17 mouse cellular contexts compared by ENCODE assay signal in genomic region chr5:130520527-130520926, GRCm38 (mm10).
DNase-seq lines count a peak whose midpoint lies in the region; ATAC-seq and TF ChIP-seq lines count a peak whose summit lies in the region.
"Had no signal": no experiment of that assay in that cellular context is flagged by ENCODE, and none has a peak within 500 bp of the region (broad histone marks: within the 10 kb centered on the region; RNA-seq: fewer than 3 reads in every experiment).

No protein-coding gene starts in this region.

- no peak overlapping the region for H3K9ac ChIP-seq in intestine, postnatal 0 days (ENCODE audit: low read depth, low read length)
- H3K9ac ChIP-seq in intestine, embryonic 16.5 days (ENCODE audit: low read depth, low read length) = no peak overlapping the region
- no peak overlapping the region for H3K9ac ChIP-seq in midbrain, embryonic 11.5 days (ENCODE audit: low read length)
- H3K9ac ChIP-seq in midbrain, embryonic 16.5 days (ENCODE audit: low read depth, low read length) = no peak overlapping the region
- H3K9ac ChIP-seq in midbrain, embryonic 15.5 days = no peak overlapping the region
- H3K9ac ChIP-seq: limb, embryonic 15.5 days had no signal

- H3K36me3 ChIP-seq in intestine, postnatal 0 days (ENCODE audit: control insufficient read depth, insufficient read depth) = no peaks in the 10 kb centered on the region
- no peaks in the 10 kb centered on the region for H3K36me3 ChIP-seq in intestine, embryonic 16.5 days (ENCODE audit: control insufficient read depth, insufficient read depth, low read length)
- H3K36me3 ChIP-seq in midbrain, embryonic 11.5 days (ENCODE audit: control insufficient read depth, insufficient read depth, low read length) = no peaks in the 10 kb centered on the region
- no peaks in the 10 kb centered on the region for H3K36me3 ChIP-seq in midbrain, embryonic 16.5 days (ENCODE audit: control insufficient read depth, insufficient read depth, low read length)
- no peaks in the 10 kb centered on the region for H3K36me3 ChIP-seq in midbrain, embryonic 15.5 days (replicated peaks)
- H3K36me3 ChIP-seq: heart, embryonic 10.5 days; hindbrain, embryonic 10.5 days; limb, embryonic 15.5 days had no signal

- no peak overlapping the region for H3K4me2 ChIP-seq in intestine, postnatal 0 days (replicated peaks; ENCODE audit: low read depth)
- H3K4me2 ChIP-seq in intestine, embryonic 16.5 days (ENCODE audit: low read depth, low read length) = no peak overlapping the region
- no peak overlapping the region for H3K4me2 ChIP-seq in midbrain, embryonic 11.5 days
- no peak overlapping the region for H3K4me2 ChIP-seq in midbrain, embryonic 16.5 days (ENCODE audit: low read length)
- no peak overlapping the region for H3K4me2 ChIP-seq in midbrain, embryonic 15.5 days
- H3K4me2 ChIP-seq: limb, embryonic 15.5 days had no signal

- H3K27ac ChIP-seq in intestine, postnatal 0 days (ENCODE audit: low read depth, low read length) = no peak overlapping the region
- no peak overlapping the region for H3K27ac ChIP-seq in intestine, embryonic 16.5 days (ENCODE audit: low read length)
- H3K27ac ChIP-seq in midbrain, embryonic 11.5 days (ENCODE audit: low read depth, low read length) = no peak overlapping the region
- no peak overlapping the region for H3K27ac ChIP-seq in midbrain, embryonic 16.5 days (ENCODE audit: low read length)
- H3K27ac ChIP-seq in midbrain, embryonic 15.5 days = no peak overlapping the region
- H3K27ac ChIP-seq: heart, embryonic 10.5 days; hindbrain, embryonic 10.5 days; limb, embryonic 15.5 days had no signal

- no peaks in the 10 kb centered on the region for H3K4me1 ChIP-seq in intestine, postnatal 0 days (replicated peaks; ENCODE audit: control insufficient read depth, insufficient read depth, low read length)
- H3K4me1 ChIP-seq in intestine, embryonic 16.5 days (ENCODE audit: control insufficient read depth, insufficient read depth, low read length) = no peaks in the 10 kb centered on the region
- H3K4me1 ChIP-seq in midbrain, embryonic 11.5 days (ENCODE audit: control insufficient read depth, insufficient read depth, low read length) = no peaks in the 10 kb centered on the region
- H3K4me1 ChIP-seq in midbrain, embryonic 16.5 days (ENCODE audit: control insufficient read depth, insufficient read depth, low read length) = no peaks in the 10 kb centered on the region
- no peaks in the 10 kb centered on the region for H3K4me1 ChIP-seq in midbrain, embryonic 15.5 days
- H3K4me1 ChIP-seq: heart, embryonic 10.5 days; hindbrain, embryonic 10.5 days; limb, embryonic 15.5 days had no signal

- no peak for ATAC-seq in intestine, postnatal 0 days
- no peak for ATAC-seq in intestine, embryonic 16.5 days
- ATAC-seq in midbrain, embryonic 11.5 days (ENCODE audit: low FRiP score) = no peak
- ATAC-seq in midbrain, embryonic 16.5 days = no peak
- no peak for ATAC-seq in midbrain, embryonic 15.5 days (replicated peaks)
- ATAC-seq: forebrain, embryonic 14.5 days had no signal

- no peaks in the 10 kb centered on the region for H3K9me3 ChIP-seq in intestine, postnatal 0 days (ENCODE audit: control insufficient read depth)
- H3K9me3 ChIP-seq in intestine, embryonic 16.5 days (ENCODE audit: control insufficient read depth, low read length) = no peaks in the 10 kb centered on the region
- H3K9me3 ChIP-seq in midbrain, embryonic 11.5 days (ENCODE audit: control insufficient read depth, low read length) = no peaks in the 10 kb centered on the region
- H3K9me3 ChIP-seq in midbrain, embryonic 16.5 days (replicated peaks; ENCODE audit: control insufficient read depth, low read length, poor library complexity, severe bottlenecking) = no peaks in the 10 kb centered on the region
- no peaks in the 10 kb centered on the region for H3K9me3 ChIP-seq in midbrain, embryonic 15.5 days
- H3K9me3 ChIP-seq: limb, embryonic 15.5 days had no signal

- no peak overlapping the region for H3K4me3 ChIP-seq in intestine, postnatal 0 days (ENCODE audit: low read depth, low read length)
- no peak overlapping the region for H3K4me3 ChIP-seq in intestine, embryonic 16.5 days (ENCODE audit: low read length)
- no peak overlapping the region for H3K4me3 ChIP-seq in midbrain, embryonic 11.5 days (ENCODE audit: low read depth, low read length)
- no peak overlapping the region for H3K4me3 ChIP-seq in midbrain, embryonic 16.5 days (ENCODE audit: low read depth, low read length)
- H3K4me3 ChIP-seq in midbrain, embryonic 15.5 days = no peak overlapping the region
- H3K4me3 ChIP-seq: heart, embryonic 10.5 days; hindbrain, embryonic 10.5 days; limb, embryonic 15.5 days had no signal

- peak; percentile 37 for TF ChIP-seq CTCF in intestine, postnatal 0 days (IDR thresholded peaks at IDR 0.05; ENCODE audit: low read depth)

- H3K27me3 ChIP-seq in intestine, postnatal 0 days (replicated peaks; ENCODE audit: control insufficient read depth, insufficient read depth, low read length) = no peaks in the 10 kb centered on the region
- no peaks in the 10 kb centered on the region for H3K27me3 ChIP-seq in intestine, embryonic 16.5 days (replicated peaks; ENCODE audit: control insufficient read depth, insufficient read depth, low read length)
- H3K27me3 ChIP-seq in midbrain, embryonic 11.5 days (ENCODE audit: control insufficient read depth, insufficient read depth, low read length) = no peaks in the 10 kb centered on the region
- no peaks in the 10 kb centered on the region for H3K27me3 ChIP-seq in midbrain, embryonic 16.5 days (ENCODE audit: control insufficient read depth, insufficient read depth, low read depth, low read length)
- H3K27me3 ChIP-seq in midbrain, embryonic 15.5 days (replicated peaks) = no peaks in the 10 kb centered on the region
- H3K27me3 ChIP-seq: limb, embryonic 15.5 days had no signal

- 61% methylated on average over 2 of the region's 2 CpGs for WGBS in intestine, postnatal 0 days
- 61% methylated on average over 2 of the region's 2 CpGs for WGBS in intestine, embryonic 16.5 days
- 80% methylated on average over 2 of the region's 2 CpGs for WGBS in midbrain, embryonic 11.5 days
- WGBS in midbrain, embryonic 16.5 days = 83% methylated on average over 2 of the region's 2 CpGs
- whole genome bisulfite sequencing in midbrain, embryonic 15.5 days = 77% methylated on average over 2 of the region's 2 CpGs

- peak; percentile 87 for DNase-seq in midbrain, embryonic 11.5 days (ENCODE audit: low spot score, missing footprints)
- peak; percentile 49 for DNase-seq in ZHBTc4 (ENCODE audit: low read depth, low spot score)
- DNase-seq in testis, postnatal 14 days (ENCODE audit: low spot score) = peak; percentile 47
- DNase-seq in right cerebral cortex, adult 2 months (ENCODE audit: low spot score in 2 of 2) = no peak
- DNase-seq: adrenal gland, postnatal 25 days; kidney, adult 18-20 months; lung, postnatal 4 days; retina, postnatal 1 day; thymus, adult 2 months had no signal

Comparison
In these comparisons a context has a peak if more than half of its experiments do, and no peak if none do; other contexts are left out.
1. DNase-seq: peak in midbrain, embryonic 11.5 days (single experiment), ZHBTc4 (single experiment) and testis, postnatal 14 days (single experiment); none in right cerebral cortex, adult 2 months (0 of 2).